Mouse (Mus musculus): ENCODE results near the gene Enpp3. TPM values are rescaled to one million over a fixed set of nuclear protein-coding genes. Genes with fewer than 3 reads are reported as not detected.
A peak's percentile ranks its signal among the peaks of the same experiment; 100 is the strongest.

The Enpp3 gene
- polyA plus RNA-seq (2017; shearing (Covaris generic)) = under 1 TPM in 1 of 2 experiments, not detected in 1; 0.08 TPM

- no peak for ATAC-seq
Observed at GRCm38 (mm10) chr10:24842676-24843075, at the start of gene Enpp3. Enpp3 (minus strand) TSS chr10:24842823.

GRCm38 (mm10) chr10:24888343-24888742, 45.7 kb upstream of the Enpp3 start:
- no peak for ATAC-seq

- no peak for ATAC-seq
Observed at GRCm38 (mm10) chr10:24886008-24886407, 43.4 kb upstream of the Enpp3 start.

GRCm38 (mm10) chr10:24873624-24874023, 31.0 kb upstream of the Enpp3 start:
- no peak for ATAC-seq

GRCm38 (mm10) chr10:24869760-24870290, 27.2 kb upstream of the Enpp3 start, which contains the start of gene Med23:
Med23 (plus strand) TSS chr10:24869986.
- ATAC-seq = peak; percentile 100

- no peak for ATAC-seq
Observed at GRCm38 (mm10) chr10:24864434-24864833, 21.8 kb upstream of the Enpp3 start.

GRCm38 (mm10) chr10:24863146-24863545, 20.5 kb upstream of the Enpp3 start:
- ATAC-seq = no peak

GRCm38 (mm10) chr10:24841998-24842397, 625 bp downstream of the Enpp3 start:
- no peak for ATAC-seq

- ATAC-seq = no peak
Observed at GRCm38 (mm10) chr10:24840795-24841194, 1.8 kb downstream of the Enpp3 start.

GRCm38 (mm10) chr10:24836366-24837038, 6.1 kb downstream of the Enpp3 start:
- ATAC-seq = no peak

GRCm38 (mm10) chr10:24835702-24836342, 6.8 kb downstream of the Enpp3 start:
- no peak for ATAC-seq

GRCm38 (mm10) chr10:24834634-24835371, 7.8 kb downstream of the Enpp3 start:
- no peak for ATAC-seq

- no peak for ATAC-seq
Observed at GRCm38 (mm10) chr10:24832306-24832705, 10.3 kb downstream of the Enpp3 start.

- no peak for ATAC-seq
Observed at GRCm38 (mm10) chr10:24831377-24832095, 11.1 kb downstream of the Enpp3 start.

- no peak for ATAC-seq
Observed at GRCm38 (mm10) chr10:24830448-24830847, 12.2 kb downstream of the Enpp3 start.

- ATAC-seq = no peak
Observed at GRCm38 (mm10) chr10:24828136-24828535, 14.5 kb downstream of the Enpp3 start.

GRCm38 (mm10) chr10:24826130-24826529, 16.5 kb downstream of the Enpp3 start:
- no peak for ATAC-seq

- ATAC-seq = no peak
Observed at GRCm38 (mm10) chr10:24825456-24826081, 17.1 kb downstream of the Enpp3 start.

- no peak for ATAC-seq
Observed at GRCm38 (mm10) chr10:24824621-24825020, 18.0 kb downstream of the Enpp3 start.

- ATAC-seq = peak; percentile 95
Observed at GRCm38 (mm10) chr10:24823697-24824535, 18.7 kb downstream of the Enpp3 start.

GRCm38 (mm10) chr10:24823265-24823664, 19.4 kb downstream of the Enpp3 start:
- ATAC-seq = no peak
